Mouse (Mus musculus): ENCODE measurements around the gene P2ry14.

DNA sequence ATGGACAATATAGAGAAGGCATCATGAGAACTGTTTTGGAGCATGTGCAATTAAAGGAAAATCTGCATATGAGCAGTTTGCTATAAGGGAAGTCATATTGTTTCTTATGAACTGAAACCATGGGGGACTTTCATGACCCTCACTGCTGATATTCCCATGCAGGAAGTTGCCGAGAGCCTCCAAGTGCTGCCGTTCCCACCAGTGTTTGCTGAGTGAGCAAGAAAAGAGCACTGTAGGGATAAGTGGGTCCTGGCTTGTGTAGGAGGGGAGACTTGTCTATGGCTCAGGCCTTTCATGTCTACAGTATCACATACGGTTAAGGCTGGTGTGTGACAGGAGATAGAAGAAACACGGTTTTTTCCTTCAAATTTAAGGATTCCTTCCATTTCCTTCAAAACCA lies 32.2 kb upstream of the P2ry14 start:
- no peak for TF ChIP-seq CTCF (IDR thresholded peaks at IDR 0.05; ENCODE audit: borderline replicate concordance, insufficient read depth, low read length)
- no peak for TF ChIP-seq POLR2A (IDR thresholded peaks at IDR 0.05; ENCODE audit: low read depth, low read length)
